Mouse (Mus musculus): ENCODE results near the gene Cx3cr1. TPM values are rescaled to one million over a fixed set of nuclear protein-coding genes. Genes with fewer than 3 reads are reported as not detected.

The Cx3cr1 gene
- polyA plus RNA-seq, 1 experiment from 2014 or later: 3.9 TPM

DNA sequence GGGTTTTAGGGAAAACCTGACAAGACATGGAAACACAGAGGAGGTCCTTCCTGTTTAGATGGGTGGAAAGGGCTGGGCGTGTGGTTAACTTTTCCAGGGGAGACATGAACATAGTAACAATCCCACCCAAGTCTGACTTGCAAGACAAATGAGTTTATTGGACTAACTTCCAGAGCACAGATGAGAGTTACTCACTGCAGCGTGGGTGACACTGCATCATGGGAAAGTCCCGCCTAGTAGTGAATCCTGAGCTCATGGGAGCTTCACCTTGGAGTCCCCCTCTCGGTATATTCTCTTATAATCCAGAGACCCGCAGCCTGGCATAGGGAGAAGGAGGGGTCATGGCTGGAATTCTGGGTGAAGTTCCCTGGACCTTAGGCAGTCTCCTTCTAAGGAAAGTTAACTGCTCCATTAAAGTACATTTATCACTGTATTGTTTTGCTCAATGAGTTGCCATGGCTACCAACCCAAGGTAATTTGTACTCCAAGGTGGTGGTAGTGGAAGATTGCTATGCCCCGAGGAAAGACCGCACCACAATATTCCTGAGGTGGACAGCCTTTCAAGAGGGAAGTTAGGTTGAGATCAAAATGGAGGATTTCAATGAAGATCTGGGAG, 60.3 kb downstream of the Cx3cr1 start:
- Histone ChIP-seq H3K4me1 (replicated peaks; ENCODE audit: control insufficient read depth, insufficient read depth, low read length) (no peaks in the 10 kb centered on the region; the same call in 1 of the 2 replicates), H3K27ac (ENCODE audit: low read depth, low read length) (no peak overlapping the region), H3K4me3 (ENCODE audit: low read depth, low read length) (no peak overlapping the region), H3K9me3 (ENCODE audit: control insufficient read depth, low read length) (no peaks in the 10 kb centered on the region), H3K4me2 (ENCODE audit: low read depth, low read length, severe bottlenecking) (no peak overlapping the region), H3K27me3 (ENCODE audit: control insufficient read depth, insufficient read depth, low read length) (no peaks in the 10 kb centered on the region), H3K36me3 (ENCODE audit: control insufficient read depth, insufficient read depth, low read length) (no peaks in the 10 kb centered on the region), H3K9ac (ENCODE audit: low read length) (no peak overlapping the region)
- ATAC-seq (replicated peaks; ENCODE audit: low FRiP score): no peak
- no peak for DNase-seq (ENCODE audit: low spot score)
- WGBS: 84% methylated on average over 7 of the region's 7 CpGs

DNA sequence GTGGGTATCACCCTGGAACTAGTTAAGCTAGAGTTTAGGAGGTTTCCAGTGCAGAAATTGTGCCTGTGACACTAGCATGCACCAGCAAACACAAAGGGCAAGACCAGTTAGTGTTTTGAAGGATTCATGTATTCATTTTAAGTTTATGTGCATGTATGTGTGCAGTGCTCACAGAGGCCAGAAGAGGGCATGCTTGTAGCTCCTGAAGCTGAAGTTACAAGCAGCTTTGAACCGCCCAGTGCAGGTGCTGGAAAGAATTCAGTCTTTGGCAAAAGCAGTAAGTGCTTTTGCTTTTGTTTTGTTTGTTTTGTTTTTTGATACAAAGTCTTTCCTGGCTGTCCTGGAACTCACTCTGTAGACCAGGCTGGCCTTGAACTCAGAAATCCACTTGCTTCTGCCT, 61.8 kb downstream of the Cx3cr1 start:
- Histone ChIP-seq H3K27ac (ENCODE audit: low read depth, low read length) (no peak overlapping the region), H3K9me3 (ENCODE audit: control insufficient read depth, low read length) (no peaks in the 10 kb centered on the region), H3K36me3 (ENCODE audit: control insufficient read depth, insufficient read depth, low read length) (no peaks in the 10 kb centered on the region), H3K27me3 (ENCODE audit: control insufficient read depth, insufficient read depth, low read length) (no peaks in the 10 kb centered on the region), H3K4me1 (replicated peaks; ENCODE audit: control insufficient read depth, insufficient read depth, low read length) (no peaks in the 10 kb centered on the region; the same call in 1 of the 2 replicates), H3K4me3 (ENCODE audit: low read depth, low read length) (no peak overlapping the region), H3K4me2 (ENCODE audit: low read depth, low read length, severe bottlenecking) (no peak overlapping the region), H3K9ac (ENCODE audit: low read length) (no peak overlapping the region)
- 65% methylated on average over 1 of the region's 1 CpGs for WGBS
- DNase-seq (ENCODE audit: low spot score) (no peak), ATAC-seq (replicated peaks; ENCODE audit: low FRiP score) (no peak)

DNA sequence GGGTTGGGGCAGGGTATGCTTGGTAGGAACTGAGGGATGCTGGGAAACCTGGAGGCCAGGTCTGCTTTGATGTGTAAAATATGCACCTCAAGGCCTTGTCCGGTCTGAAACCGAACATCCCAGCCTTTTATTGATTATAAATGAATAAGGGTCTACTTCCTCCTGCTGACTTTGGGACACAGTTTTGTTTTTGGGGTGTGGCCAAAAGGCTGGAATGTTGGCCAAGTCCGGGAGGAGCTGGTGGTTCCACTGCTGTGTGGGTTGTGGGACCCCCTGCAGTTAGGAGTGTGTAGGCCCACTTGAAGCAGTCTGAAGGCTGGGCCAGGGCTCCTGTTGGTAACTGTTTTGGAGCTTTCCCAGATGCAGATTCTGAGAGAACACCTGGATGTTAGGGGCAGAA, 63.7 kb downstream of the Cx3cr1 start:
- no peak overlapping the region for H3K4me3 ChIP-seq (ENCODE audit: low read depth, low read length)
- DNase-seq (ENCODE audit: low spot score) (no peak), ATAC-seq (replicated peaks; ENCODE audit: low FRiP score) (no peak)
- no peak overlapping the region for H3K27ac ChIP-seq (ENCODE audit: low read depth, low read length)
- H3K4me1 ChIP-seq (replicated peaks; ENCODE audit: control insufficient read depth, insufficient read depth, low read length): peaks cover 2% of the 10 kb centered on the region; the same call in 1 of the 2 replicates
- no peak overlapping the region for H3K9ac ChIP-seq (ENCODE audit: low read length)
- H3K36me3 ChIP-seq (ENCODE audit: control insufficient read depth, insufficient read depth, low read length): no peaks in the 10 kb centered on the region
- no peak overlapping the region for H3K4me2 ChIP-seq (ENCODE audit: low read depth, low read length, severe bottlenecking)
- 72% methylated on average over 3 of the region's 3 CpGs for WGBS
- no peaks in the 10 kb centered on the region for H3K27me3 ChIP-seq (ENCODE audit: control insufficient read depth, insufficient read depth, low read length)
- H3K9me3 ChIP-seq (ENCODE audit: control insufficient read depth, low read length): no peaks in the 10 kb centered on the region

DNA sequence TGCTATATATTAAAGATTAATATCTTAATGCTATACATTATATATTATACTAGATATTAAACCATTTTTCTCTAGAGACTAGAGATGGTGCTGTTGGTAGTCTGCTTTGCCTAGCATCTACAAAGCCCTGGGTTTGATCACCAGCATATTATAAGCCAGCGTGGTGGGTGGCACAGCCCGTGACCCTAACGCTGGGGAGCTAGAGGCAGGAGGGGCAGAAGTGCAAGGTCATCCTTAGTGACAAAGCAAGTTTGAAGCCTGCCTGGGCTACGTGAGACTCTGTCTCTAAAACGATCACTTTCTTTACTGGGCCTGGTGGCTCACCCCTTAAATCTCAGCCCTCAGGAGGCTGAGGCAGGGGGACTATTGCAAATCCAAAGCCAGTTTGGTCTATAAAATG, 66.8 kb downstream of the Cx3cr1 start:
- Histone ChIP-seq H3K27ac (ENCODE audit: low read depth, low read length) (no peak overlapping the region), H3K9me3 (ENCODE audit: control insufficient read depth, low read length) (no peaks in the 10 kb centered on the region), H3K4me2 (ENCODE audit: low read depth, low read length, severe bottlenecking) (no peak overlapping the region), H3K9ac (ENCODE audit: low read length) (no peak overlapping the region), H3K27me3 (ENCODE audit: control insufficient read depth, insufficient read depth, low read length) (no peaks in the 10 kb centered on the region), H3K36me3 (ENCODE audit: control insufficient read depth, insufficient read depth, low read length) (no peaks in the 10 kb centered on the region), H3K4me1 (replicated peaks; ENCODE audit: control insufficient read depth, insufficient read depth, low read length) (0 out of 2 replicates have a peak, but pooled peaks cover 2% of the 10 kb centered on the region), H3K4me3 (ENCODE audit: low read depth, low read length) (no peak overlapping the region)
- DNase-seq (ENCODE audit: low spot score) (peak; percentile 39), ATAC-seq (replicated peaks; ENCODE audit: low FRiP score) (no peak)
- WGBS: 76% methylated on average over 5 of the region's 5 CpGs

DNA sequence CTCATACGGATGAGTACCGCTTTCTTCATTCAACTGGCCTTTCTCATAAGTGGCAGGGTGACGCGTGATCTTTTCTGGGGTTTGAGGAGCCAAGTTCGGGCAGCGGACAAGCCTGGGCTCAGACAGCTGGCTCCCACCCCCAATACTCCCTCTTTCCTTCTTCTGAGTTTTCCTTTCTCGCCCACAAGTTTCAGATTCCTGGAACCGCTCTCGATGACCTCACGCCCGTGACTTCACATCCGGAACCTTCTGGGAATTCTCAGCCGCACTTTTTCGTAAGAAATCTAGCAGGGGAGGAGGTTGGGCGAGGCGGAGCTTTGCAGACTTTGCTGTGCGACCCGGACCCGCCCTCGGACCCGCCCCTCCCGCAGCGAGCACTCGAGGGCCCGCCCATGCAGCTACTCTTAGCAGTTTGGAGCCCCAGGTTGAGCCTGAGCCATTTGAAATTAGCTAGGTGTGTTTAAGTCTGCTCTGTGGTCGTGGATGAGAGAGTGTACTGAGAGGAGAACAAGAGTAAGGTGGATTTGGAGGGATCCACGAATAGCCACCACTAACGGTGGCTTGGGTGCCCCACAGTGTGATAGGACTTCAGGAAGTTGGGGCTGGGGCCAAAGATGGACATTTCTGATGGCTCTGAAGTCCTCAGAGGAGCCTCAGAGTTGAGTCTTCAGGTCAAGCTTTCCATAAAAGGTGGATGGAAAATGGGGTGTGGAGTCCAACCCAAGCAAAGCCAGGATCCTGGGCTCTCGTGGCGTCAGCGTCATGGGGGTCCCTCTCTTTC, 67.5 kb downstream of the Cx3cr1 start:
- Histone ChIP-seq H3K4me3 (ENCODE audit: low read depth, low read length) (peak overlapping the region; percentile 35), H3K4me1 (replicated peaks; ENCODE audit: control insufficient read depth, insufficient read depth, low read length) (0 out of 2 replicates have a peak, but pooled peaks cover 2% of the 10 kb centered on the region), H3K9ac (ENCODE audit: low read length) (peak overlapping the region; percentile 35), H3K4me2 (ENCODE audit: low read depth, low read length, severe bottlenecking) (peak overlapping the region; percentile 57), H3K9me3 (ENCODE audit: control insufficient read depth, low read length) (no peaks in the 10 kb centered on the region), H3K27me3 (ENCODE audit: control insufficient read depth, insufficient read depth, low read length) (no peaks in the 10 kb centered on the region), H3K36me3 (ENCODE audit: control insufficient read depth, insufficient read depth, low read length) (no peaks in the 10 kb centered on the region), H3K27ac (ENCODE audit: low read depth, low read length) (no peak overlapping the region; the same call in 1 of the 2 replicates)
- peak; percentile 89 for DNase-seq (ENCODE audit: low spot score)
- peak; percentile 89 for ATAC-seq (replicated peaks; ENCODE audit: low FRiP score)
- 13% methylated on average over 31 of the region's 31 CpGs for WGBS

DNA sequence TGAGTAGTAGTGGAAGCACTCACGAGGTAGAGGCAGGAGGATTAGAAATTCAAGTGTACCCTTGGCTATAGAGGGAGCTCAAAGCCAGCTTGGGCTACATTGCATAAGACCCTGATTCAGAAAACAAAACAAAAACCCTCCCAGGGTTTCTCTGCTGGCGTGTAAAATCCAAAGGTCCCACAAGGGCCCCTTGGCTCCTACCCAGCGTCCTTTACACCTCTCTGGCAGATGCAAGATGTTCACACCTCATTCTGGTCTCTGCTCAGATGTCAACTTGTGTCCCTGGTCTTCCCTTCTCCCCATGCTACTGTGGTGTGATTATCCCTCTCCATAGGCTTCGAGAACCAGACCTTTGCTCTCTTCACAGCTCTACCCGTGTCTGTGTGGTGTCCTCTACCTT, 68.9 kb downstream of the Cx3cr1 start:
- ATAC-seq (replicated peaks; ENCODE audit: low FRiP score): no peak
- no peaks in the 10 kb centered on the region for H3K27me3 ChIP-seq (ENCODE audit: control insufficient read depth, insufficient read depth, low read length)
- H3K4me1 ChIP-seq (replicated peaks; ENCODE audit: control insufficient read depth, insufficient read depth, low read length): 0 out of 2 replicates have a peak, but pooled peaks cover 2% of the 10 kb centered on the region
- H3K4me3 ChIP-seq (ENCODE audit: low read depth, low read length): no peak overlapping the region
- H3K36me3 ChIP-seq (ENCODE audit: control insufficient read depth, insufficient read depth, low read length): no peaks in the 10 kb centered on the region
- no peak overlapping the region for H3K9ac ChIP-seq (ENCODE audit: low read length)
- H3K9me3 ChIP-seq (ENCODE audit: control insufficient read depth, low read length): no peaks in the 10 kb centered on the region
- WGBS: 79% methylated on average over 5 of the region's 5 CpGs
- DNase-seq (ENCODE audit: low spot score): no peak
- H3K27ac ChIP-seq (ENCODE audit: low read depth, low read length): no peak overlapping the region
- H3K4me2 ChIP-seq (ENCODE audit: low read depth, low read length, severe bottlenecking): no peak overlapping the region

DNA sequence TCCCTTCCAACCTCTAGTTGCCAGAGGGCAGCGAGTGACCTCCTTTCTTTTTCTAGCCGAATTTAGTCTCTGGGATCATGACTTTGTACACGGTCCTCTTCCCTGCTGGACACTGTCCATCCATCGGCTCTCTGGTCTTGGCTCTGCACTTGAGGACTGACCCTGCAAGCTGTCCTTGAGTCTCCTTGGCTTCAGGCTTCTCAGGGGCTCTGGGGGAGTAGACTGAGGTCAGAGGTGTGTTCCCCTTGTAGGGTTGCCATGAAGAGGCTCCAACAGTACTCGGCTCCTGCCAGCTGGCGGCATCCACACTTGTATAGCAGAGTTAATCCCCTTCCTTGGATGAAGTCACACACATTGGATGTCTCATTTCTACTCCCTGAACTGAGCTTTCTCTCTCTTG, 70.0 kb downstream of the Cx3cr1 start:
- Histone ChIP-seq H3K27me3 (ENCODE audit: control insufficient read depth, insufficient read depth, low read length) (no peaks in the 10 kb centered on the region), H3K4me1 (replicated peaks; ENCODE audit: control insufficient read depth, insufficient read depth, low read length) (0 out of 2 replicates have a peak, but pooled peaks cover 2% of the 10 kb centered on the region), H3K9me3 (ENCODE audit: control insufficient read depth, low read length) (no peaks in the 10 kb centered on the region), H3K4me2 (ENCODE audit: low read depth, low read length, severe bottlenecking) (no peak overlapping the region), H3K27ac (ENCODE audit: low read depth, low read length) (no peak overlapping the region), H3K4me3 (ENCODE audit: low read depth, low read length) (no peak overlapping the region), H3K36me3 (ENCODE audit: control insufficient read depth, insufficient read depth, low read length) (no peaks in the 10 kb centered on the region), H3K9ac (ENCODE audit: low read length) (no peak overlapping the region)
- ATAC-seq (replicated peaks; ENCODE audit: low FRiP score) (no peak), DNase-seq (ENCODE audit: low spot score) (no peak)
- 72% methylated on average over 6 of the region's 6 CpGs for WGBS

DNA sequence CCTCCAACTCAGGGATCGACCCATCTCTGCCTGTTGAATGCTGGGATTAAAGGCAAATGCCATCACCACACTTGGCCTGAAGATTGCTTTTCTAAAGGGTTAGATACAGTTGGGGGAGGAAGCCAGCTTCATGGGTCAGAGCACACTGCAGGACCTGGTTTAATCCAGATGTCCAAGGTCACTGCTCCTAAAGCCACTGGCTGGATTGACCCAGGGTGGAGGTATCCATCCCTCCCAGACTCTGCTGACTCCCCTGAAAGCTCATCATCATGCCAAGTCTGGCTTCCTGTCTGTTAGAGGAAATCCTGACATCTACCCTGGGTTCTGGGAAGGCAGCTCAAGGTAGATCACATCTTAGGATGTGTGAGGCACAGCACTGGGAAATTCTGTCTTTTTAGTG, 70.9 kb downstream of the Cx3cr1 start:
- H3K9me3 ChIP-seq (ENCODE audit: control insufficient read depth, low read length): no peaks in the 10 kb centered on the region
- H3K27me3 ChIP-seq (ENCODE audit: control insufficient read depth, insufficient read depth, low read length): no peaks in the 10 kb centered on the region
- WGBS: 71% methylated on average over 1 of the region's 1 CpGs
- ATAC-seq (replicated peaks; ENCODE audit: low FRiP score) (no peak), DNase-seq (ENCODE audit: low spot score) (no peak)
- H3K9ac ChIP-seq (ENCODE audit: low read length): no peak overlapping the region
- H3K4me3 ChIP-seq (ENCODE audit: low read depth, low read length): no peak overlapping the region
- H3K27ac ChIP-seq (ENCODE audit: low read depth, low read length): no peak overlapping the region
- H3K36me3 ChIP-seq (ENCODE audit: control insufficient read depth, insufficient read depth, low read length): no peaks in the 10 kb centered on the region
- 0 out of 2 replicates have a peak, but pooled peaks cover 2% of the 10 kb centered on the region for H3K4me1 ChIP-seq (replicated peaks; ENCODE audit: control insufficient read depth, insufficient read depth, low read length)
- no peak overlapping the region for H3K4me2 ChIP-seq (ENCODE audit: low read depth, low read length, severe bottlenecking)
